Mouse (Mus musculus) granulocyte monocyte progenitor cell, adult 5-6 weeks (primary cell): ENCODE data around the gene Olfr1500. TPM values are rescaled to one million over a fixed set of nuclear protein-coding genes. Genes with fewer than 3 reads are reported as not detected.
"Not testable (repeated sequence)": the region's sequence is repeated elsewhere in the genome, so short reads cannot be mapped to it uniquely, and the experiment has no call there.

Experiments
- ATAC-seq: replicated peaks from 2 replicates; pipeline ENCODE4 v1.8.0; 2016; ENCODE audit warnings: mild to moderate bottlenecking, moderate TSS enrichment, inconsistent platforms; ENCODE audit not compliant: poor library complexity, severe bottlenecking
- total RNA-seq, 2 experiments: library from RNA; stranded (forward) in 1 of 2; stranded (reverse) in 1 of 2; fragments of 200-712, 200-1000 nt in 1 of 2; fragments of >200 nt in 1 of 2; fragmentation: Nextera tagmentation in 1 of 2; gene quantifications; 2 replicates each; pipeline ENCODE4 v1.2.3; 2014 to 2017

Gene Olfr1500
- total RNA-seq (2014; fragmentation: Nextera tagmentation) (not detected in 2 replicates), total RNA-seq (2017) (not detected in 2 replicates)

DNA sequence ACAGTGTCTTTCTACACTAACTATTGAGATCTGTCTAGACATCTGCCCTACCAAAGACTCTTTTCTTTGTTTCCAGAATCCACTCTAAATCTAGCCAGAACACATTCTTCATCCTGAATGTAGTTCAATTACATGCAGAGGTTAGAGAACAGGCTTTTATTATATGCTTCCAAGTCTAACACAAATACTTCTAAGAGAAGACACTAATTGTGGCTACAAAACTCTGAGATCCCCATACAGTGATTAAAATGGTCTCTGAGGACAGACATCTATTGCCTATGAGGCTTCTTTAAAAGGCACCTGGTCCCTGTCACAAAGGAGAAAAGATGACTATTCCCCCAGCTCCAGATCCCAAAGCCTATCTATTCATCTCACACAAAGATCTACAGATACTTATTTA lies at the start of gene Olfr1500:
TSS of gene Olfr1500 (minus strand) at position 101 of the 400 bp plus-strand sequence.
- no peak for ATAC-seq

DNA sequence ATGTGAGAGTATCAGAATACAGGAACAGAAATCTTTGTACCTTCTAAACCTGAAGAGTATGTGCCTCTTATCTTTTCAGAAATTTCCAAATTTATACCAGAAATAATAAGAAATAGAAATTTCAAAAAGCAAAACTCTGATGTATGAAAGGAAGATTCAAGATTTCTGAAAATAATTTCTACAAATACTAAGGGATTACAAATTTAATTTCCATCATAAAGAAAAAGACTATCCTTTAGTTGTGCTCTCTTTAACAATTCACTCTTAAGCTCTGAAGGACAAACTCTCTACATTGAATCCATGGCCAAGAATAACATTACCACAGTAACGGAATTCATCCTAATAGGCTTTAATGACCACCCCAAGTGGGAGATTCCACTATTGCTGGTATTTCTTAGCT lies 31.2 kb upstream of the Olfr1500 start, which contains the start of gene Olfr1502:
TSS of gene Olfr1502 (plus strand) at position 301 of the 400 bp plus-strand sequence.
- no peak for ATAC-seq

DNA sequence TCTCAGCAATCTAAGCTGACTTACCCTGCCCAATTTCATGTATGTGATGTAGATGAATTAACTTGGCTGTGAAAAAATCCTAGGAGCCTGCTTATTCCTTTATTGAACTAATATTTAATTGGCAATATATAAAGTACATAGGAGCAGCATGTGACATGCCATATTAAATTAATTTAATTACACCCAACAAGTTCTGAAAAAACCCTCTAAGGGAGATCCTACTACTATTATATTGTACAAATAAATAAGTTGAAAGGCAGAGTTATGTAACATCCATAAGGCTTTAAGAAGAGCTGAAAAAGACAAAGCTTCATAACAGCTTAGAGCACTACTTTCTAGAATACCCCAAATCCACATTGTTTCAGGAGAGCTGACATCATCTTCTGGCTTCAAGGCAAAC lies 20.3 kb upstream of the Olfr1500 start, which contains the start of gene Olfr1501:
TSS of gene Olfr1501 (minus strand) at position 101 of the 400 bp plus-strand sequence.
- ATAC-seq = not testable (repeated sequence)

- no peak for ATAC-seq
These were observed 1.8 kb downstream of the Olfr1500 start for GRCm38 (mm10) chr19:13828447-13828846.

DNA sequence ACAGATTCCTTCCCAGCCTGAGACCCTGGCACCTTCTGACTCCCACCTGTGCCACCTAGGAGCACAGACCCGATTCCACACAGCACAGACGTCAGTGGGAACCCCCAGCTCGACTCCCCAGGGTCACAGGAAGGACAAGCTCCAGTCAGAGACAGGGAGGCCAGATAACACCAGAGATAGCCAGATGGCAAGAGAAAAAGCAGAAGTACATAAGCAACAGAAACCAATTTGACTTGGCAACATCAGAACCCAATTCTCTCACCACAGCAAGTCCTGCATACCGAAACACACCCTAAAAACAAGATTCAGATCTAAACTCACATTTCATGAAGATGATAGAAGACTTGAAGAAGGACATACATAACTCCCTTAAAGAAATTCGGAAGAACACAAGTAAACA lies 9.4 kb downstream of the Olfr1500 start:
- ATAC-seq = 0 out of 2 replicates have a peak, but pooled peaks have one; percentile 3

DNA sequence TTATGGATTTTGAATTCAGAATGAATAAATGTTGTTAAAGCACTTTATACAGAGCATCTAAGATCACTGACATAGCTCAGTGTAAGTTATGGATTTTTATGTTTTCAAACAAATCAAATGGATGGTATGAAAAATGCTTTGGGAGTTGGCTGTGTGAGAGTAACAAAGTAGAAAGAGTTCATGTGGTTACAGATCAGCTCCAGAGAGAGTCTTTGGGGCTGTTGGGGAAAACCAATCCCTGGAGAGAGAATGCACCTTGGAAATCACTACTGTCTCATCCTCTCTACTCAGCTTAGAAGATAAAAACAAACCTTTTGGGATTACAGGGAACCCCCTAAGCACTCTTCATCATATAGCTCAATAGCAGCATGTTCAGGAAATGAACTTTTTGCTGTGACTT lies 10.9 kb downstream of the Olfr1500 start, which contains the start of gene Olfr1499:
TSS of gene Olfr1499 (minus strand) at position 101 of the 400 bp plus-strand sequence.
- ATAC-seq = no peak

DNA sequence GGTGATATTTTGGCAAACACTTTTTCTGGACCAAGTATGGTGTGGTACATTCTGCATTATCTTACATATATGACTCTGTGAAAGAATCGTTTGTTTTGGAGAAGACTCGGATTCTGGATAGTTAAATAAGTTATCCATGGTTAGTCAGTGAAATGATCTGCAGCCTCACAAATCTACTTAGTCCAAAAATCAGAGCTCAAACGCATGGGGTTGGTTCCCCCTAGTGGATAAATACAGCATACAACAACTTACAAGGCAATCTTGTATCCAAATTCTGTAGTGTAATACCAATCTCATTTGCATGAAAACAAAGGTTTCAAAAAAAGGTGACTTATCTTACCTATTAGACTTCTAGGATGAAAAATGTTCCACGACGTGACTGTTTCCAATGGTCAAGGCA lies 11.5 kb downstream of the Olfr1500 start:
- no peak for ATAC-seq

DNA sequence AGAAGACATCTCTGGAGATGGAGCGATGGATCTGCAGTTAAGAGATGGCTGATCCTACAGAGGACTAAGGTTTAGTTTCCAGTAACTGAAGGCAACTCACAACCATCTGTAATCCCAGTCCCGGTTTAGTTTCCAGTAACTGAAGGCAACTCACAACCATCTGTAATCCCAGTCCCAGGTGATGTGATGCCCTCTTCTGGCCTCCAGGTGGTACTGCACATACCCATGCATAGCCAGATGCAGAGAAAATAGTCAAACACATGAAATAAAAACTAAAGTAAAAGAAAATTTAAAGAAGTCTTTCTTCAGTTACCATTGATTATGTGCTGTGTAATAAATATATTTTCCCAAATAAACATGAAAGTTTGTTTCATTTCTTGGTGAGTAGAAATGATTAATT lies 17.5 kb downstream of the Olfr1500 start:
- no peak for ATAC-seq

GRCm38 (mm10) chr19:13805486-13805885 lies 24.8 kb downstream of the Olfr1500 start:
- ATAC-seq = not testable (repeated sequence)

GRCm38 (mm10) chr19:13798102-13798501 lies 32.2 kb downstream of the Olfr1500 start, which contains the start of gene Olfr1497:
TSS of gene Olfr1497 (minus strand) at chr19:13798202.
- ATAC-seq = no peak

- ATAC-seq = no peak
These were observed 52.7 kb downstream of the Olfr1500 start, which contains the start of gene Olfr1496 for GRCm38 (mm10) chr19:13777578-13777977. TSS of gene Olfr1496 (plus strand) at chr19:13777878.

Other genes starting within 250 kb of the Olfr1500 start
- gene Olfr1484, start 247.0 kb downstream of the Olfr1500 start, total RNA-seq (2014; fragmentation: Nextera tagmentation) = not detected in 2 replicates
- gene Olfr1484, start 247.0 kb downstream of the Olfr1500 start, total RNA-seq (2017) = not detected in 2 replicates
- not detected in 2 replicates for gene Olfr1487, start 213.1 kb downstream of the Olfr1500 start, total RNA-seq (2014; fragmentation: Nextera tagmentation)
- gene Olfr1487, start 213.1 kb downstream of the Olfr1500 start, total RNA-seq (2017) = not detected in 2 replicates
- not detected in 2 replicates for gene Olfr1489, start 198.9 kb downstream of the Olfr1500 start, total RNA-seq (2014; fragmentation: Nextera tagmentation)
- not detected in 2 replicates for gene Olfr1489, start 198.9 kb downstream of the Olfr1500 start, total RNA-seq (2017)
- not detected in 2 replicates for gene Olfr1490, start 179.4 kb downstream of the Olfr1500 start, total RNA-seq (2014; fragmentation: Nextera tagmentation)
- not detected in 2 replicates for gene Olfr1490, start 179.4 kb downstream of the Olfr1500 start, total RNA-seq (2017)
- gene Olfr1491, start 133.2 kb downstream of the Olfr1500 start, total RNA-seq (2014; fragmentation: Nextera tagmentation) = not detected in 2 replicates
- gene Olfr1491, start 133.2 kb downstream of the Olfr1500 start, total RNA-seq (2017) = not detected in 2 replicates
- not detected in 2 replicates for gene Olfr1493-ps1, start 107.2 kb downstream of the Olfr1500 start, total RNA-seq (2014; fragmentation: Nextera tagmentation)
- not detected in 2 replicates for gene Olfr1493-ps1, start 107.2 kb downstream of the Olfr1500 start, total RNA-seq (2017)
- not detected in 2 replicates for gene Olfr1494, start 90.8 kb downstream of the Olfr1500 start, total RNA-seq (2014; fragmentation: Nextera tagmentation)
- gene Olfr1494, start 90.8 kb downstream of the Olfr1500 start, total RNA-seq (2017) = not detected in 2 replicates
- gene Olfr1495, start 65.9 kb downstream of the Olfr1500 start, total RNA-seq (2014; fragmentation: Nextera tagmentation) = not detected in 2 replicates
- not detected in 2 replicates for gene Olfr1495, start 65.9 kb downstream of the Olfr1500 start, total RNA-seq (2017)
- not detected in 2 replicates for gene Olfr1496, start 52.6 kb downstream of the Olfr1500 start, total RNA-seq (2014; fragmentation: Nextera tagmentation)
- gene Olfr1496, start 52.6 kb downstream of the Olfr1500 start, total RNA-seq (2017) = not detected in 2 replicates
- gene Olfr1497, start 32.3 kb downstream of the Olfr1500 start, total RNA-seq (2014; fragmentation: Nextera tagmentation) = not detected in 2 replicates
- gene Olfr1497, start 32.3 kb downstream of the Olfr1500 start, total RNA-seq (2017) = not detected in 2 replicates
- not detected in 2 replicates for gene Olfr1499, start 11.0 kb downstream of the Olfr1500 start, total RNA-seq (2014; fragmentation: Nextera tagmentation)
- gene Olfr1499, start 11.0 kb downstream of the Olfr1500 start, total RNA-seq (2017) = not detected in 2 replicates
- gene Olfr1501, start 20.2 kb upstream of the Olfr1500 start, total RNA-seq (2014; fragmentation: Nextera tagmentation) = not detected in 2 replicates
- gene Olfr1501, start 20.2 kb upstream of the Olfr1500 start, total RNA-seq (2017) = not detected in 2 replicates
- gene Olfr1502, start 31.3 kb upstream of the Olfr1500 start, total RNA-seq (2014; fragmentation: Nextera tagmentation) = not detected in 2 replicates
- not detected in 2 replicates for gene Olfr1502, start 31.3 kb upstream of the Olfr1500 start, total RNA-seq (2017)
- gene Olfr1504, start 67.4 kb upstream of the Olfr1500 start, total RNA-seq (2014; fragmentation: Nextera tagmentation) = not detected in 2 replicates
- not detected in 2 replicates for gene Olfr1504, start 67.4 kb upstream of the Olfr1500 start, total RNA-seq (2017)
- gene Olfr1505, start 83.0 kb upstream of the Olfr1500 start, total RNA-seq (2014; fragmentation: Nextera tagmentation) = not detected in 2 replicates
- gene Olfr1505, start 83.0 kb upstream of the Olfr1500 start, total RNA-seq (2017) = not detected in 2 replicates